Mouse (Mus musculus): ENCODE measurements around the gene Xpo4. TPM values are rescaled to one million over a fixed set of nuclear protein-coding genes. Genes with fewer than 3 reads are reported as not detected.

Xpo4 gene
- polyA plus RNA-seq, 3 experiments from 2014 or later: 24.6 to 32.2 (median 29.7) TPM

DNA sequence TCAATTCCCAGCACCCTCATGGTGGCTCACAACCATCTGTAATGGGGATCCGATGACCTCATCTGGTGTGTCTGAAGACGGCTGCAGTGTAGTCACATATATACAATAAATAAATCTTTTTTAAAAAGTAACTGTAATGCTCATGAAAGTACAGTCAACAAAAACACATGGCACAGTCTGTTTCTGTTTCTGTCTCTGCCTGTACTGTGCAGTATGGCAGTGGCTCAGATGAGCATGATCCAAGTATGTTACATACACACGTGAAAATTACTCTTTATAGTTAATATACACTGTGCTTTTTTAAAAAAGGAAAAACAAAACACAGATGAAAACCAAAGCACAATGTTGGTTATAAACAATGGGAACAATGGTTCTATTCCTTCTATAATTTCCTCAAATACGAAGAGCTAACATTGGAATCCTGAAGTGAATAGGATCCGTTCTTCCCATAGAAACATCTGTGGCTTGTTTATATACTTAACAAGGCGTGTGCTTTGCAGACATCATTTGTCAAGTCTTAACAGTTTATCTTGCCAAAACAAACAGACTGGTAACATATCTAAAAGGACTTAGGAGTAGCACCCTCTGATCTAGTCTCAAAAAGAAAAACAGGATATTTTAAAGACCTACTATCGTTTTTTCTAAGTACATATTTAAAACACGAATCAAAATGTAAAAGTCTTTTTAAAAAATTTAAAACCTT lies 58.4 kb downstream of the Xpo4 start:
- no peak for ATAC-seq

DNA sequence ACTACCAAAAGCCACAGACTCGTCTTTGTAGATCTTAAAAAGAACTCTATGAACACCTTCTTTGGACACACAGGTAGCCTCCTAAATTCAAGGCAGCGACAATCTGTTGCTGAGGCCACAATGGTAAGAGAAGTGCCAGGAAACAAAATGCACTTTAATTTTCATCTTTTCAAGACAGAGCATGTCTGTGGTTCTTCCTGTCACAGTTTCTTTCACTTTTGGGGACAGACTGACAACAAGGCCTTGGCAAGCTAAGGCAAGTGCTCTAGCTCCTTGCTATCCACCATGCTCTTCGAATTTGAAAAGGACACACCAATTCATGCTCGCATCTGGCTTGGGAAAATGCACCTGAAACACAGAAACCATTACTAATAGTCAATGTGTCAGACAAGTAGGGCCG lies 72.0 kb downstream of the Xpo4 start:
- ATAC-seq: peak; percentile 75

GRCm38 (mm10) chr14:57591830-57592229 lies 73.4 kb downstream of the Xpo4 start:
- no peak for ATAC-seq

GRCm38 (mm10) chr14:57576364-57577060 lies 88.7 kb downstream of the Xpo4 start:
- no peak for ATAC-seq

- no peak for ATAC-seq
Observed at GRCm38 (mm10) chr14:57574792-57575587, 90.2 kb downstream of the Xpo4 start.

GRCm38 (mm10) chr14:57571155-57572133 lies 93.8 kb downstream of the Xpo4 start, which contains the start of gene Eef1akmt1:
Gene Eef1akmt1 (minus strand): TSS chr14:57571612.
- peak; percentile 99 for ATAC-seq

GRCm38 (mm10) chr14:57565626-57566025 lies 99.6 kb downstream of the Xpo4 start:
- ATAC-seq: no peak

DNA sequence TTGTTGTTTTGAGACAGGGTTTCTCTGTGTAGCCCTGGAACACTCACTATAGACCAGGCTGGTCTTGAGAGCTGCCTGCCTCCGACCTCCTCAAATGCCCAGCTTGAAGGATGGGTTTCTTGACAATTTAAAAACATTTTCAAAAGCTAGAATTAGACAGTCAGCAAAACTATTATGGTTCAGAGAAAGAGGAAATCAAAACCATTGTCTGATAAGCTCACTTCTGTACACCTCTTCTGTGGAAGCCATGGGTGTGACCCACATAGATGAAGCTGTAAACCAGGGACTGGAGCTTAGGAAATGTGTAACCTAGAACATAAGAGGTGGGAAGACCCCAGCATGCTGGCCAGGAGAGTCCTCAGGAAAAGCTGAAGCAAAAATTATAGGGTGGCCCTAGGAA lies 108.3 kb downstream of the Xpo4 start:
- ATAC-seq: no peak

- ATAC-seq: no peak
Observed at GRCm38 (mm10) chr14:57555471-57556070, 109.7 kb downstream of the Xpo4 start.

- no peak for ATAC-seq
Observed at GRCm38 (mm10) chr14:57554434-57554833, 110.8 kb downstream of the Xpo4 start.

DNA sequence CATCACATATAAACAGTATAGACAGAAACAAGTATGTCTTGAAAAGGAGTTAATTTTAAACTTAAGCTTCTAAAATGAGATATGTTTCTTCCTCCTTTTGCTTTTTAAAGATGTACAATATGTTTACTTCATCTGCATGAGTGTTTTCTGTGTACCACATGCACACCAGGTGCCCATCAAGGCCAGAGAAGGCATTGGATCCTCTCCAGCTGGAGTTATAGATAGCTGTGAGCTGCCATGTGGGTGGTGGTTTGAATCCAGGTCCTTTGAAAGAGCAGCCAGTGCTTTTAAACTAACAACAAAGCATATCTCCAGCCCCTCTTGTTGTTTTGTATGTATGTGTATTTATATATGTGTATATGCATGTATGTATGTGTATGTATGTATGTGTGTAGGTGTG lies 112.3 kb downstream of the Xpo4 start:
- no peak for ATAC-seq

DNA sequence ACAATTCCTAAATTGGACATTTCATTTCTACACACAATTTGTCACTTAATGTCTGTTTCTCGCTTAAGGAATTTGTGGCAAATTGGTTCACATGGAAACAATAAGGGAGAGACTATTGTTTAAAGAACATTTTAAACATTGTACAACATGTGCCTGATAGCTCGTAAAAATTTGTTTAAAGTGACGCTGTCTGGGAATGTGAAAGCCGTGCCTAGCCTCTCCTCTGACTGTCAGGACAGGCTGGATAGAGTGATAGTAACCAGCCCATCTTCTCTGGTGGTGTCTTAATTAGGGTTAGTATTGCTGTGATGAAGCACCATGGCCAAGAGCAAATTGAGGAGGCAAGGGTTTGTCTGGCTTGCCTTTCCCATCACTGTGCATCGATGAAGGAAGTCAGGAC lies 118.2 kb downstream of the Xpo4 start:
- ATAC-seq: no peak

- ATAC-seq: no peak
Observed at GRCm38 (mm10) chr14:57546557-57547021, 118.6 kb downstream of the Xpo4 start.

GRCm38 (mm10) chr14:57546131-57546530 lies 119.1 kb downstream of the Xpo4 start:
- no peak for ATAC-seq

GRCm38 (mm10) chr14:57545526-57545925 lies 119.7 kb downstream of the Xpo4 start:
- ATAC-seq: no peak

DNA sequence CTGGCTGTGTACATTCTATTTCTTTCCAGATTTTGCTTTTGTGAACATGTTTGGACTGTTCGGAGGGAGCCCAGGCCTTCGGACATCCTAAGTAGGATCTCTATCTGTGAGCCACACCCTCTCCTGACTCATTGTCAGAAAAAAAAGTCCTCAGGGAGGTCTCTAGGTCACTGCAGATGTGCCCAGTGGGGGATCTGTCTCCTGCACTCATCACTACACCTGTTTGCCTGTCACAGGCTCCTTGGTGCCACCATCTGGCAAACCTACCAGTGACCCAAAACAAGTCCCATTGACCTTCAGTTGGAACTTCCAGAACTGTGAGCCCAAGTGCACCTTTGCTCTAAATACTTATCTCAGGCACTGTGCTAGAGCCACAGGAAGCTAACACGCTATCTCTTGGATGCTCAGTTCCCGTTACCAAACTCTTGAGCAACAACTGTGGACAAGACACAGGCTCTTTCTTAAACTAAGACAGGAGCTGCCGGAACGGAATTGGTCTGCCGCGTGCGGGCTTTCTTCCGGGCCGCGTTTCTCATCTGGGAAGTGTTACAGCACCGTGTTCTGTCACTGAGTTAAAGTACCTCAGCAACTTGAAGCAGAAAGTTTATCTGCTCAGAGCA lies 121.7 kb downstream of the Xpo4 start:
- no peak for ATAC-seq

GRCm38 (mm10) chr14:57542231-57542630 lies 123.0 kb downstream of the Xpo4 start:
- no peak for ATAC-seq

- no peak for ATAC-seq
Observed at GRCm38 (mm10) chr14:57540683-57541082, 124.5 kb downstream of the Xpo4 start.

GRCm38 (mm10) chr14:57537261-57538015 lies 127.8 kb downstream of the Xpo4 start:
- no peak for ATAC-seq

DNA sequence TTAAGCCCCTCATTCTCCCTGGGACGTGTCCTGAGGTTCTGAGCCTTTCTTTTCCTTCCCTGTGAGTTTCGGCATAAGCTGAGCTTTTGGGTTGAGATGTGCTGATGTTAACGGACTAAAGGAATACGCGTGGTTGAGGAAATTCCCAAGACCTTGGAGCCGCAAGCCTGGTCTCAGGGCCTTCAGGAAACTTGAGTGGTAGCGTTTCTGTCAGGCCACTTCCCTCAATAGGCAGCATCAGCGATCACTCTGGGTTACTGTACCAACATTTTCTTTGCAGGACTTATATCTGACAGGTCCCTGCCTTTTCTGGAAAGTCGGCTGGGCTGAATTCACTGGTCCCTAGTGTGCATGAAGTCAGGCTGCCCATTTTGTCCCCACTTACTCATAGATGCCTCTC lies 128.4 kb downstream of the Xpo4 start:
- no peak for ATAC-seq
